Mouse (Mus musculus) cerebellum, adult 18-20 months (tissue): ENCODE data around the gene Syn2.

Source experiments
- DNase-seq, 2 experiments: peaks; one replicate each; pipeline ENCODE4 v3.0.0; 2021

Gene Syn2

GRCm38 (mm10) chr6:115307134-115307533, 172.4 kb downstream of the Syn2 start:
- DNase-seq: no peak

- peak; percentile 32 to 67 for DNase-seq
Observed at GRCm38 (mm10) chr6:115312780-115313179, 178.1 kb downstream of the Syn2 start.

GRCm38 (mm10) chr6:115313235-115313738, 178.6 kb downstream of the Syn2 start:
- DNase-seq: peak; percentile 77 to 81

- DNase-seq: peak in 1 of 2 experiments; percentile 18
Observed at GRCm38 (mm10) chr6:115313910-115314309, 179.2 kb downstream of the Syn2 start.

- DNase-seq: no peak
Observed at GRCm38 (mm10) chr6:115315770-115316169, 181.1 kb downstream of the Syn2 start.

DNA sequence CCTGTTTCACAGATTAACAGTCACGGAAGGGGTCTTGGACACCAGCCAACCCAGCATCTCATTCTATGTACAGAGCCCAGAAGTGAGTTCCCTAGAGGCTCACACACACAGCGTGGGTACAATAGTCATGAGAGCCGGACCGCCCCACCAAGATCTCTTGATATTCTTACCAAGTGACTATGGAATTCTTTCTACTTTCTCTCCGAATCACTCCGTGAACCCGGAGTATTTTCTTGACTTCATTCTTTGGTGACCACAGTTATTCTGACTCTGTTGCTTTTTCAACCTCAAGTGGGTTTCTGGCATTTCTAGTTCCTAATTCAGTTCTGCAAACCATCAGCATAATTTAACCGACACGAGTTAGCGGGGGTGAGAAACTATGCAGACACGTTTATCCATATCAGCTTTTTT, 182.1 kb downstream of the Syn2 start:
- no peak for DNase-seq

DNA sequence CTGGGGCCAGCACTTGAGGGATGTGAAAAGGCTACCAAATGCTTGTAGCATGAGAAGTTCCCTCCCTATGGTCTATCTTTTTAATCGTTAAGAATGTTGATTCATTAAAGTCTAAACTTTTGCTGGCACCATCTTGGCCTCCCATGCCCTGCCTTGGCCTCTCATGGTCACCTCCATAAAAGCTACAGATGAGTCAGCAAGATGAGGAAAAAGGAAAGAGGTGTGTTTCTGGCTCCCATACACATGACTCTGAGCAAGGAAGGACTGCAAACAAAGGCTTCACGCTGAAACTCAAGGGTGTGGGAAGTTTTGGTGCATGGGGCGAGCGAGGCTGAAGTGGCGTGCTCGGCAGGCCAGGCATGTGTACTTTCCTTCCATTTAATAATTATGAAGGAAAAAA, 184.1 kb downstream of the Syn2 start:
- DNase-seq: no peak

DNA sequence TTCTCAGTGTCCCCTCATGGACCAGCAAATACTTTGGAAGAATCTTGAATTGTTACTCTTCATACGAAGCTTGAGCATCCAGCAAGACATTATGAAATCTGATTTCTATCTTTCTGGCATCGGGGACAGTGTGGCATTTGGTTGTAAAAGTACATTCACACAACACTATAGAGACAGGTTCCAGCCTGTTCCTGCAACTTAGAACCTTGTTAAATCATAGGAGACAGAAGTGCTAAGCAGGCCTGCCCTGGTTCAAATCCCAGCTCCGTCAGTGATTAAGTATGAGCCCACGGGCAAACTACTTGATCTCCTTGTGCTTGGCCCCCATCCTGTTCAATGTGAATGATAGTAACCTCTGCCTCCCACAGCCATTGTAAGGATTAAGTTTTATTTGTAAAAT, 185.0 kb downstream of the Syn2 start:
- no peak for DNase-seq

DNA sequence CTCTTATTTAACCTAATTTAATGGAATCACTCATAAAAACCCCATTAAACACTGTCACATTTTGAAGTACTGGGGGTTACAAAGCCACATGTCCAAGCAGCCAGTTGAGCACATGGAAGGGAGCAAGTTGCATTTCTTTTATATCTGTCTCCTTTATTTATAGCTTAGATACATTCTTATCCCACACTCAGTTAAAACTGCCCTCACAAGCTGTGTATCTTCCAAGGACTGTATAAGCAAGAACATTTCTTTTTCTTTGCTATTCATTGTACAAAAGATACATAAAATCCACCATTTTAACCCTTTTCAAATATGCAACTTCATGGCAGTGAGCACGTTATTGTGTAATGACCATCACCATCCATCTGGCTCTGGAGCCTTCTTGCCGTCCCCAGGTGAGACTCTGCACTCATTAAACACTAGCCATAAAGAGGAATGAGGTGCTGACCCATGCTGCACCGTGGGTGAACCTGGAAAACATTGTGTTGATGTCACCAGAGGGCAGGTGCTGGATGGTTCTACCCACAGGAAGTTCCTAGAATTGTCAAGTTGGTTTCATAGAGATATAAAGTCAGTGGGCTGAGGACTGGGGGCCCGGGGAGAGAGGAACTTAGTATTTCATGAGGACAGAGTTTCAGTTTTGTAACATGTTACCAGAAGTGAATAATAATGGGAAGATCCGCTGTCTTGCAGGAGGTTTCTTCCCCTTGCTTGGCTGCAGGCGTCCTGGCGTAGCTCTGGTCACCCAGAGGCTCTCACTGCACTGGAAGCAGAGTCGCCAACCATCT, 186.4 kb downstream of the Syn2 start:
- no peak for DNase-seq

GRCm38 (mm10) chr6:115321883-115322351, 187.2 kb downstream of the Syn2 start:
- DNase-seq: no peak

- DNase-seq: no peak
Observed at GRCm38 (mm10) chr6:115322956-115323355, 188.3 kb downstream of the Syn2 start.

DNA sequence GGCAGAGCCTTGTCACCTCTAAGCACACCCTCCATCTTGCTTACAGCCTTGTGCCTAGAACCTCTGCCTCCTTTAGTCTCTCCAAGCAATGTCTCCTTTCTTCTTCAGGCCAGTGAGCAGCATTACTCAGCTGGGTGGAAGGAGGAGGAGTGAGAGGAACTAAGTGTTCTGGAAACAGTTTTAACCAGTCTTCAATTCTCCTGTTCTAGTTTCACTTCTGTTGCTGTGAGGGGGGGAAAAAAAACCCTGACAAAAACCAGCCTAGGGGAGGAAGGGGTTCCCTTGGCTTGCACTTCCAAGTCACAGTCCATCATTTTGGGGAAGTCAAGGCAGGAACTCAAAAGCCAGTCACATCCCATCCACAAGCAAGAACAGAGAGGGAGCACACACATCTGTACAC, 196.3 kb downstream of the Syn2 start:
- no peak for DNase-seq
